Mouse (Mus musculus): Measurements from ENCODE around the gene Otud1. TPM values are rescaled to one million over a fixed set of nuclear protein-coding genes. Genes with fewer than 3 reads are reported as not detected.
A peak's percentile ranks its signal among the peaks of the same experiment; 100 is the strongest.

Otud1 gene
- polyA plus RNA-seq, 1 experiment = 12.5 TPM

DNA sequence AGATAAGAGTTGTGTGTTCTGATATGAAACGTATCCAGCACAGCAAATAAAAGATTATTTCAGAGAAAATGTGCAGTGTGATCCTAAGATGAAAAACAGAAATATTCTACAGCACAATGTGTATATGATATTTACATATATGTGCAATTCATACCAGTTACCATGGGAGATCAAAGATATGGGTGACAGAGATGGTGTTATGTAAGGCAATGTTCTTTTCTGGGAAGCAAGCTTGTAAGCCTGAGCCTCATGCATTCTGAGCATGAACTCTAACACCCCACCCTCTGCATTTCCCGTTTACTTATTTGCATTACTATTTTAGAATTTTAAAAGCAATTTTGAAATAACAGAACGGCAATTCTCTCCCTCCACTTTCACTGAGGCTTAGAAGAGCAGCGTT, 11.4 kb upstream of the Otud1 start:
- no peak for TF ChIP-seq CTCF (IDR thresholded peaks at IDR 0.05; ENCODE audit: low read depth, low read length)
- no peak for TF ChIP-seq POLR2A (IDR thresholded peaks at IDR 0.05; ENCODE audit: borderline replicate concordance, low read depth, low read length)
- H3K27ac ChIP-seq (ENCODE audit: insufficient read depth, low read depth, low read length) = no peak overlapping the region
- H3K4me3 ChIP-seq (ENCODE audit: insufficient read depth, low read length) = no peak overlapping the region
- peaks cover 4% of the 10 kb centered on the region; the same call in 1 of the 2 replicates for H3K4me1 ChIP-seq (ENCODE audit: control insufficient read depth, insufficient read depth, low read length)

DNA sequence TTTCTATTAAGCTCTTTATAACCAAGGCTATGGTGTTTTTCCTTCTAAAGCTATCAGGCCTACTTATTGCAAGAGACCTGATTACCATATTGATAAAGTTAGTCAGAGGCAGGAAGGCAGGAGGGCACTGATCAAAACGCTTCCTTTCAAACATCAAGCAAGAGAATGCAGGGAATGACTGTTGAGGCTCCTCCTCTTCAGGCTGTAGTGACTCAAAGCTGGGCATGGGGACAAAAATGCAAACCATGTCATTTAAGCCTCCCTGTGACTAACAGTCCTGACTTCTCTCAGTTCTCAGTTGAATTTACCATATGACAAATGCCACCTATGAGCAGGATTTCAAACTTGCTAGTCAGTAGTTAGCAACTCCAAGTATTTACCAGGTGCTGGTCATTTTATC, 10.6 kb upstream of the Otud1 start:
- TF ChIP-seq POLR2A (IDR thresholded peaks at IDR 0.05; ENCODE audit: borderline replicate concordance, low read depth, low read length) (no peak), CTCF (IDR thresholded peaks at IDR 0.05; ENCODE audit: low read depth, low read length) (no peak)
- H3K4me3 ChIP-seq (ENCODE audit: insufficient read depth, low read length) = no peak overlapping the region
- H3K4me1 ChIP-seq (ENCODE audit: control insufficient read depth, insufficient read depth, low read length) = peaks cover 4% of the 10 kb centered on the region; the same call in 1 of the 2 replicates
- H3K27ac ChIP-seq (ENCODE audit: insufficient read depth, low read depth, low read length) = no peak overlapping the region

- Histone ChIP-seq H3K27ac (ENCODE audit: insufficient read depth, low read depth, low read length) (no peak overlapping the region), H3K4me3 (ENCODE audit: insufficient read depth, low read length) (no peak overlapping the region), H3K4me1 (ENCODE audit: control insufficient read depth, insufficient read depth, low read length) (peaks cover 17% of the 10 kb centered on the region)
- TF ChIP-seq CTCF (IDR thresholded peaks at IDR 0.05; ENCODE audit: low read depth, low read length) = no peak
- TF ChIP-seq POLR2A (IDR thresholded peaks at IDR 0.05; ENCODE audit: borderline replicate concordance, low read depth, low read length) = no peak
Observed at GRCm38 (mm10) chr2:19656436-19656835, 1.1 kb upstream of the Otud1 start.

DNA sequence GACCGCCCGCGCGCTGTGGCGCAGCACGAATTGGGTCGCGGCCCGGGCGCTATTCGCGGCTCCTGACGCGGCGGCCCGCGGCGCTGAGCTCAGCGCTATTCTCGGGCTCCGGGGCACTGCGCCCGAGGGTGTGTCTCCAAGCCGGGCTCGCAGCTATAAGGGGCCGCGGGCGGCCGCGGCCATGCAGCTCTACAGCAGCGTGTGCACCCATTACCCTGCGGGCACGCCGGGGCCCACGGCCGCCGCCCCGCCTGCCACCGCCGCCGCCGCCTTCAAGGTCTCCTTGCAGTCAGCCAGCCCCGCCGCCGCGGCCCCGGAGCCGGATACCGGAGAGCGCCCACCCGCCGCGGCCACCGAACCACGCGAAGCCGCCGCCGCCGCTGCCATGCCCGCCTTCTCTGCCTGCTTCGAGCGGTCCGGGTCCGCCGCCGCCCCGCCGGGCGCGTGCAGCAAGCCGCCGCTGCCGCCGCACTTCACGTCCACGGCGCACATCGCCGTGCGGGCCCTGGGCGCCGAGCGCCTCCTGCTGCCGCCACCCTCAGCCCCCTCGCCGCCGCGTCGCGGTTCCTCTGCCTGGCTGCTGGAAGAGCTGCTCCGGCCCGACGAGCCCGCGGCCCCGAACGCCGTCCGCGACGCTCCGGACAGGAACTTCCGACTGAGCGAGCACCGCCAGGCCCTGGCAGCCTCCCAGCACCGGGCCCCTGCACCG, 483 bp downstream of the Otud1 start:
- TF ChIP-seq POLR2A (IDR thresholded peaks at IDR 0.05; ENCODE audit: borderline replicate concordance, low read depth, low read length) (no peak), CTCF (IDR thresholded peaks at IDR 0.05; ENCODE audit: low read depth, low read length) (no peak)
- H3K4me3 ChIP-seq (ENCODE audit: insufficient read depth, low read length) = peak overlapping the region; percentile 71
- peak overlapping the region; percentile 78 for H3K27ac ChIP-seq (ENCODE audit: insufficient read depth, low read depth, low read length)
- peaks cover 17% of the 10 kb centered on the region for H3K4me1 ChIP-seq (ENCODE audit: control insufficient read depth, insufficient read depth, low read length)

- no peak for TF ChIP-seq CTCF (IDR thresholded peaks at IDR 0.05; ENCODE audit: low read depth, low read length)
- no peak for TF ChIP-seq POLR2A (IDR thresholded peaks at IDR 0.05; ENCODE audit: borderline replicate concordance, low read depth, low read length)
- Histone ChIP-seq H3K4me1 (ENCODE audit: control insufficient read depth, insufficient read depth, low read length) (peaks cover 17% of the 10 kb centered on the region), H3K4me3 (ENCODE audit: insufficient read depth, low read length) (peak overlapping the region; percentile 71), H3K27ac (ENCODE audit: insufficient read depth, low read depth, low read length) (peak overlapping the region; percentile 78)
Observed at GRCm38 (mm10) chr2:19658661-19659384, 1.3 kb downstream of the Otud1 start.

DNA sequence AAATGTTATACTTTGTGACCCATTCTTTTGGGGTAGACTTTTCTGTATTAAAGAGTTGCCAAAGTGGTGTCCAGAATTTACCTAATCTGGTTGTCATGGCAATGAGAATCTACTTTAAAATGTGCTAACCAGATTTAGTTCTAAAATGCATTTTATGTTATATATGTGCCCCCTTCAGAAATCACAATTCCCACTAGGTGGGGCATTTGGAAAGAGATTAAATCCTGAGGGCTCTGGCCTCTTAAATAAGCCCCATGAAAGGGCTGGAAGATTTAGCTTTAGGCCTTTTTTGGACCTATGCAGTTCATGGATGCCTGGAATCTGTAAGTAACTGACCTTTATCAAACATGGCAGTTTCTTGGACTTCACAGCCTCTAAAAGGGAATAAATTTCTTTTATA, 3.3 kb downstream of the Otud1 start:
- TF ChIP-seq CTCF (IDR thresholded peaks at IDR 0.05; ENCODE audit: low read depth, low read length) (no peak), POLR2A (IDR thresholded peaks at IDR 0.05; ENCODE audit: borderline replicate concordance, low read depth, low read length) (no peak)
- Histone ChIP-seq H3K4me3 (ENCODE audit: insufficient read depth, low read length) (no peak overlapping the region), H3K27ac (ENCODE audit: insufficient read depth, low read depth, low read length) (no peak overlapping the region), H3K4me1 (ENCODE audit: control insufficient read depth, insufficient read depth, low read length) (peaks cover 7% of the 10 kb centered on the region)

- TF ChIP-seq POLR2A (IDR thresholded peaks at IDR 0.05; ENCODE audit: borderline replicate concordance, low read depth, low read length) = no peak
- TF ChIP-seq CTCF (IDR thresholded peaks at IDR 0.05; ENCODE audit: low read depth, low read length) = no peak
- Histone ChIP-seq H3K4me1 (ENCODE audit: control insufficient read depth, insufficient read depth, low read length) (peaks cover 7% of the 10 kb centered on the region), H3K4me3 (ENCODE audit: insufficient read depth, low read length) (no peak overlapping the region), H3K27ac (ENCODE audit: insufficient read depth, low read depth, low read length) (no peak overlapping the region)
Observed at GRCm38 (mm10) chr2:19663146-19663848, 5.7 kb downstream of the Otud1 start.

DNA sequence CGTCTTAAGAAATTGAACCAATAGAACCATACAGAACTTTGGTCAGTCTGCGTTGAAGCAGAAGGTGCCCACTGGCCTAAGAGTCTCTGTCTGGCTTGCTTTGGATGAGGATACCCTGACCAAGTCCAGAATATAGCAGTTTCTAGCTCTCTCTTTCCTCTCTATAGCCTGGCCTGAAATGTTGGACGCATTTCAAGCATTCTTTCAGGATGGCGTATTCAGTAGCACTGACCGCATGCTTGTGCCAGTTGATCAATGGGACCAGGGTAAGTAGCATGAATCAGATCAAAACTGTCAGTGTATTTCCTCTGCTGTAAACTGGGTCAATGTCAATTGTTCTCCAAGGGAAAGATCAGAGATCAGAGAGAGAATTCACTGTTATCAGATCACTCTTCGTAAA, 6.6 kb downstream of the Otud1 start:
- Histone ChIP-seq H3K4me3 (ENCODE audit: insufficient read depth, low read length) (no peak overlapping the region), H3K4me1 (ENCODE audit: control insufficient read depth, insufficient read depth, low read length) (peaks cover 7% of the 10 kb centered on the region), H3K27ac (ENCODE audit: insufficient read depth, low read depth, low read length) (no peak overlapping the region)
- TF ChIP-seq POLR2A (IDR thresholded peaks at IDR 0.05; ENCODE audit: borderline replicate concordance, low read depth, low read length) = no peak
- no peak for TF ChIP-seq CTCF (IDR thresholded peaks at IDR 0.05; ENCODE audit: low read depth, low read length)

DNA sequence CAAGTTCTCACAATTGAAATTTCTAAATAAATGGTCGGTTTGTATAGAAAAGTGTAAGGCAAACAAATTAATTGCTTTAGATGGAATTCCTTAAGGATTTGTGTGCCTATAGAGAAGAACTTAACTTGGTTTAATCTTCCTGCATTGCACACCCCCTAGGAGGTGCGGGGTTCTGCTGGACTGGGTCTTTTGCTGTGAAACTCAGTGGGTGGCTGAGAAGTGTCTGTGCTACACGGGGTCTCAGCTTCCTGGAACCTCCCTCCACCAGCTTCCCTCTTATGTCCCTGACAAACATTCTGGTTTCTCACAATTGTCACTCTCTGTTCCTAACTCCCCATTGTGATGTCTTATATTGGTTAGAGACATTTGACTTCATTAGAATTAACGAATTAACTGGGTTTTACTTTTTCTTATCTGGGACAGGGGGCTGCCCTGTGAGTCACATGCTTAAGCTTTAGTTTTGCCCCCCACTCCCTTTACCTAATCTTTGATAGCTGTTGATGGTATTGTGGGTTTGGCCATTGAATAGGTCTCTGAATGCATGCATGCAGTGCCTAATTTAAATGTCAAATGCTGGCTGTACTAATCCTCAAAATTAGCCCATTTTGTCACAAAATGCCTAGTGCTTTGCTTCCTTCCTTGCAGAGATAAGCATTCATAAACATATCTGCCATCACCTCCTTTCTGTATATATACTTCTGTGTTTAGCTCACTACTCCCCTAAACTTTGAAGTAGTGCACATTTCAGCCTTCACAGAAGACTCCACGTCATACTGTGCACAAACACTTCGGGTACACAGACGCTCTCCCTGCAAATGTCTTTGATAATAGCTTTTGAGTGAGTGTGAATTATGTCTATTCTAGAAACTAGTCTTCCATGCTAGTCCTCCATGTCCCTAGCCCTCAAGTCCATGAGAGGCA, 7.3 kb downstream of the Otud1 start:
- Histone ChIP-seq H3K27ac (ENCODE audit: insufficient read depth, low read depth, low read length) (no peak overlapping the region), H3K4me3 (ENCODE audit: insufficient read depth, low read length) (no peak overlapping the region), H3K4me1 (ENCODE audit: control insufficient read depth, insufficient read depth, low read length) (peaks cover 7% of the 10 kb centered on the region)
- TF ChIP-seq CTCF (IDR thresholded peaks at IDR 0.05; ENCODE audit: low read depth, low read length) (no peak), POLR2A (IDR thresholded peaks at IDR 0.05; ENCODE audit: borderline replicate concordance, low read depth, low read length) (no peak)

Data from bone marrow macrophage, adult 2 months (primary cell).